Mouse (Mus musculus): Measurements from ENCODE around the gene Olfr639.
"Not testable (repeated sequence)": the region's sequence is repeated elsewhere in the genome, so short reads cannot be mapped to it uniquely, and the experiment has no call there.

Olfr639 gene

DNA sequence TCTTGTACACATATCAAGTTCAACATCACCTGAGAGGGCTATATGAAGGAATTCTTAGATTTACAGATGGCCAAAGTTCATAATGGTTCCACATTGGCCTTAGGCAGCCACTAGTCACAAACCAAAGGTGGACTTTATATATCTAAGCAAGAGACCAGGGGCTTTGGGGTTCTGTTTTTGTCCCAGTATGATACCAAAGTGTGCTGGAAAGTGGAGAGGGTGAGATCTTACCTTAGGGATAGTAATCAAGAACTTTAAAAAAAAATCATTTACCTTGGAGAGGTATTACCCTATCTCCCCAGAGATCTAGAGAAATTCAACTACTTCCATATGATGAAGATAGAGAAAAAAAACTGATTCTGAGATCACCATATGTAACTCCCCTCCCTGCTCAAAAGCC is at the start of gene Olfr639:
Gene Olfr639 (minus strand): TSS at position 101 of the 400 bp plus-strand sequence.
- no peak for ATAC-seq (ENCODE audit: insufficient number of reproducible peaks, low FRiP score, low TSS enrichment)

DNA sequence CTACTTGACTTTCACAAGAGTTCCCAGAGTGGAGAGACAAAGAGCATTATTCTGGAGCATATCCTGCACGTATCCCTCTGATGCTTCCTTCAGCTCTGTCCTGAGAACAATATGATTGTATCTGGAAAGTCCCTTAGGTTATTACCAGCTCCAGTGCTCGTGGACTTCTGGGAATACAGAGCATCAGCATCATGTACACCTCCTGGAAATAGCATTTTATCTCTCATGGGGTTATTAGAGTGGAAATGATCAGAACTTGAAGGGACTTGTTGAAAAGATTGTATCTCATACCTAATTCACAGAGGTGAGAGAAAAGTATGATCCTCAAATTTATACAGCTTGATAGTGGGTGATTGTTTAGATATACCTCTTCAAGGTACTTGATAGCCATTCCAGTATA is 44.2 kb upstream of the Olfr639 start, which contains the start of gene 4930516K23Rik:
Gene 4930516K23Rik (minus strand): TSS at position 101 of the 400 bp plus-strand sequence.
- no peak for ATAC-seq (ENCODE audit: insufficient number of reproducible peaks, low FRiP score, low TSS enrichment)

DNA sequence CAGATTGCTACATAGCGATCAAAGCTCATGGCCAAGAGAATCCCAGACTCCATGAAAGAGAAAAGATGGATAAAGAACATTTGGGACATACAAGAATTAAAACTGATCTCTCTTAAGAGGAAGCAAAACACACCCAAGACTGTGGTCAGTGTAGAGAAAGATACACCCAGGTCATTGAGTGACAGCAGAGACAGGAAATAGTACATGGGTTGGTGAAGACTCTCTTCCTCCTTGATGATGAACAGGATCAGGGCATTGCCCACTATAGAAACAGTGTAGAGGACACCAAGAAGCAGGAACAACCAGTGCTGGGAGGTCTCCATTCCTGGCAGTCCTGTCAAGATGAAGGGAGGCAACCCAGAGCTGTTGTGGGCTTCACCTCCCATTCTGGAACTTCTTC is 42.1 kb upstream of the Olfr639 start:
- ATAC-seq (ENCODE audit: insufficient number of reproducible peaks, low FRiP score, low TSS enrichment): no peak

DNA sequence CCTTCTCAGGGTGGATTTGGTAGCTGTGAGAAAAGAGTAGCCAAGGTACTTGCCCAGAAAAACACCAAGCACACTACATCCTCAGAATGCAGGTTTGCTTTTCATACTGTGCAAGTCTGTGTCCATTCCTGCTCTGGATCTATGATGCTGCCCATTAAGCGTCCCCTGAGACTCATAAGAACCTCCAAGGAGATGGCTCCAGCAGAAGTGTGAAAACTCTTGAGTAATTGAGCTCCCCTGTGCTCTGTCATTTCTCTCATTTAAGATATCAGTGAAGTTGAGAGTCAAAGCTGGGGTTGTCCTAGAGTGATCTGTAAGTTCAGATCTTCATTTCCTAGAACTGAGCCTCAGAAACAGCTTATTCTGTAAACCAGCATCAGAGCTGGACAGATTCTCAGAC is 35.5 kb upstream of the Olfr639 start, which contains the start of gene Olfr642:
Gene Olfr642 (minus strand): TSS at position 101 of the 400 bp plus-strand sequence.
- no peak for ATAC-seq (ENCODE audit: insufficient number of reproducible peaks, low FRiP score, low TSS enrichment)

DNA sequence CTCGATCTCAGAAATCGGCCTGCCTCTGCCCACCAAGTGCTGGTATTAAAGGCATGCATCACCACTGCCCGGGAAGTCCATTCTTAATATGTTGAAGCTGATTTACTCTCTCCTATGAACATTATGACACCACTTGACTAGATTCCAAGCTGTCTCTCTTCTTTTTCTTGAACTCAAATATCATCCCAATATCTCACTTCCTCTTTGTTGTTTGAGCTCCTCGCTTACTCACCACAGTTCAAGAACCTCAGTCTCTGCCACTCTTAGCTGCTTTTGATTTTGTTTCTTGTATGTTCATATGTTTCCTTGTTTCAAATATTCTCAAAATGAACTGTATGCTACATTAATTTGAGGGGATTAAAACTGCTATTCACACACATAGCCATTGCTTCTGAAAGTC is 33.6 kb upstream of the Olfr639 start:
- ATAC-seq (ENCODE audit: insufficient number of reproducible peaks, low FRiP score, low TSS enrichment): no peak

DNA sequence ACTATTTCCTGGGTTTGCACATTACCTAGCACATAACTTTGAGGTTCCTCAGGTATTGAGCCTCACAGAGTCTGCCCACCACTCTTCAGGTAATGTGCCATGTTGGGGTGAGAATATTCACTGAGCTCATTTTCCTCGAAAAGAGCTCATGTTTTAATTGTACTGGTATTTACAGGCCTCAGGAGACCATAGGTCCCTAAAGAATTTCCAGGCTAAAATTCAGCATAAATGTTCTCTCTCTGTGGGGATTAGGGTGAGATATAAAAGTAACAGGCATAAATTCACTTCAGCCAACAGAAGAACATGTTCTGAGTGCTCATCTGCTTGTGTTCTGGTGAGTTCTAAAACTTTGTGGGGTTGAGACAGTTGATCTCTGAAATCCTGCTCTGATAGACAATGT is 18.0 kb upstream of the Olfr639 start, which contains the start of gene Olfr641:
Gene Olfr641 (plus strand): TSS at position 301 of the 400 bp plus-strand sequence.
- ATAC-seq (ENCODE audit: insufficient number of reproducible peaks, low FRiP score, low TSS enrichment): no peak

DNA sequence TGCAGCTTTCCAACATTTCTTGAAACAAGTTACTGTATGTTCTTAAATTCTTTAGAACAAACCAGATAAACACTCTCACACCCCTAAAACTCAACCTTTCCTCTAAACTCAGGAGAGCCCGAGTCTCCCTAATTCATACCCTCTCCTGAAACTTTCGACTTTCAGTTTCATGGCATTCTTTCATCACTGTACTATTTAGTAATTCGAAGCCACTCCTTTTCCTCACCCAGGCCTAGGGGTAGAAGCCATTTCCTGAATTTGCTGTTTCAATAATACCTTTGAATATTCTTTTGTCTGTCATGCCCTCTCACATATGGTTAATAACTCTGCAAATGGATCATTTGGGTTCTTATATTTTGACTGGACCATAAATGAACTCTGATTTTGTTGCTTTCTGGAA is 9.9 kb upstream of the Olfr639 start:
- no peak for ATAC-seq (ENCODE audit: insufficient number of reproducible peaks, low FRiP score, low TSS enrichment)

DNA sequence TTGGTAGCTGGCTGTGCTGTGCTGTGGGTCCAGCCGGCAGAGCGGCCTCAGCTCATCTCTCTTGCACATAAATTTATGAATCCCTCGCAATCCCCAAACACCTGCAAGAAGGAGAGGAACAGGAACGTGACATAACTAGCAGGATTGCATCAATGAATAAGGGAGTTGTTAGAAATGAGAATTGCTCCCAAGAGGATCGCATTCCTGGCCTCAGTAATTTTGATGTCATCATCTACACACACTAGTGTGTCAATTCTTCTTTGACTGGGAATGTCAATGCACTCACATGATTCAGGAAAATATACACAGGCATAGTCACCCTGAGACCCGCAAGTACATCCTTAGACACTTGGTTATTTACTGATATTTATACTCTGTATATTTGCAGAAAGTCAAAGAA is 8.4 kb upstream of the Olfr639 start, which contains the start of gene Olfr640:
Gene Olfr640 (minus strand): TSS at position 101 of the 400 bp plus-strand sequence.
- no peak for ATAC-seq (ENCODE audit: insufficient number of reproducible peaks, low FRiP score, low TSS enrichment)

DNA sequence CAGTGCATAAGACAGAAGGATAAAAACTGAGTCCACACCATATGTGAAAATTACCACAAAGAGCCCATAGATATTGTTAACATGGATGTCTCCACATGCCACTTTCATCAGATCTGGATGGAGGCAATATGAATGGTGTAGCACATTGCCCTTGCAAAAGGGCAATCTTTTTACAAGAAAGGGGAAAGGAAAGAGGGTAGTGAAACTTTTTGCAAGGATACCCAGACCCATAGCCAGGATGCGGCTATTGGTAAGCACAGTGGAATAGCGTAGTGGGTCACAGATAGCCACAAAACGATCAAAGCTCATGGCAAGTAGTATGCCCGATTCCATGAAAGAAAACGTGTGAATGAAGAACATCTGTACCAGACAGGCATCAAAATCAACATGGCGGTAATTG is 4.5 kb upstream of the Olfr639 start:
- no peak for ATAC-seq (ENCODE audit: insufficient number of reproducible peaks, low FRiP score, low TSS enrichment)

DNA sequence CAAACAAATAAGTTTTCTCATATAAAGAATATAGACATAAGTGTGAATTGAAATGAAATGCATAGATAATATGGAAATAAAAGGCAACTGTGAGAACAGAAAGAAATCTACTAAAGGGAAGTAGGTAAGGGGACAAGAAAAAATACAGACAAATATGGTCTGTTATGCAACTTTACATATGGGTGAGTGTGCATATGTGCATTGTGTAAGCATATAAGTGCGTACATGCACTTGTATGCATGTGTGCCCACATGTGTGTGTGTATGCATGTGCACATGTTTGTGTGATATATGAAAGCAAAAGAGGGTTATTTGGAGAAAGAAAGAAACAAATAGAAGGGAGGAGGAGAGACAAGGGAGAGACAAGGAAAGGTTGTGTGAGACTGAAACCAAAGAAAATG is 1.9 kb upstream of the Olfr639 start:
- no peak for ATAC-seq (ENCODE audit: insufficient number of reproducible peaks, low FRiP score, low TSS enrichment)

DNA sequence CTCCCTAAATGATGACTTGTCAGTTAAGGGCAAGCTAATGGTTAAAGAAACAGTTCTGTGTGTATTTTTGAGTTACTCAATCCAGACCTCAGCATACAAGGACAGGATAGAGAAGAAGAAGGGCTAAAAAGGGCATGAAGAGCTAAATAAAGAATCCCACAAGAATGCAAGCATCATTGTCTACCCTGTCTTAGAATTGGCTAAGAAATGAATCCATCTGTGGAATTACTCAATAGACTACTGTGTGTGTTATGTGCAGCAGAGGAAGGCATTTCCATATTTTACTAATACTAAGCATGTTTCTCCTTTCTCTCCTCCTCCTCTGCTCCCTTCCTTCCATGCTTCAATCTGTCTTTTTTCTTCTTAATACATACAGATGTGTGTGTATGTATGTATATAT is 18.0 kb downstream of the Olfr639 start:
- ATAC-seq (ENCODE audit: insufficient number of reproducible peaks, low FRiP score, low TSS enrichment): no peak

DNA sequence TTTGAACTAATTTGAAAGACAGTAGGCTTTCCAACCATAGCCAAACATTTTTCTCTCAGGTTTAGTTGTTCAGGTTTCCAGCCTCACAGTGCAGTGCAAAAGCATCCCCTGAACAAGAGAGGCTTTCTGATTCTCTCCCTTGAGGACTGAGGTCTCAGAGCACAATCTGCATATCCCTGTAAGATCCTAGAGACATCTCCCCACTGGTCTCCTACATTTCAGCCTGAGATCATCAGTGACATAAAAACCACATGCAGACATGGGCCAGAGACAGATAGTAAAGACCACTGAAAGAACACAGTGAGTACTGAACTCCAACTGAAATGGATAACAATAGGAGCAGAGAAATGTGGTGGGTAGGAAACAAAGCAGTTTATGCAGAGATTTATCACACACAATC is 18.7 kb downstream of the Olfr639 start, which contains the start of gene Olfr638:
Gene Olfr638 (plus strand): TSS at position 301 of the 400 bp plus-strand sequence.
- no peak for ATAC-seq (ENCODE audit: insufficient number of reproducible peaks, low FRiP score, low TSS enrichment)

DNA sequence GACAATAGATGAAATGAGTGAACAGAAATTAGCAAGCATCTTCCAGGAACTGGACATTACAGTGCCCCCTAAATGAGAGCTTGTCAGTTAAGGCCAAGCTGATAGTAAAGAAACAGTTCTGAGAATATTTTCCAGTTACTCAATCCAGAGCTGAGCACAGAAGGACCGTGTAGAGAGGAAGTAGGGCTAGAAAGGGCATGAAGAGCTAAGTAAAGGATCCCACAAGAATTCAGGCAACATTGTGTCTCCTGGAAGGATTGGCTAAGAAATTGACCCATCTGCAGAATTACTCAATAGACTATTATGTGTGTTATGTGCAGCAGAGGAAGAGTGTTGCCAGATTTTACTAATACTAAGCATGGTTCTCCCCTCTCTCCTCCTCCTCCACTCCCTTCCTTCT is 45.3 kb downstream of the Olfr639 start:
- ATAC-seq (ENCODE audit: insufficient number of reproducible peaks, low FRiP score, low TSS enrichment): no peak

DNA sequence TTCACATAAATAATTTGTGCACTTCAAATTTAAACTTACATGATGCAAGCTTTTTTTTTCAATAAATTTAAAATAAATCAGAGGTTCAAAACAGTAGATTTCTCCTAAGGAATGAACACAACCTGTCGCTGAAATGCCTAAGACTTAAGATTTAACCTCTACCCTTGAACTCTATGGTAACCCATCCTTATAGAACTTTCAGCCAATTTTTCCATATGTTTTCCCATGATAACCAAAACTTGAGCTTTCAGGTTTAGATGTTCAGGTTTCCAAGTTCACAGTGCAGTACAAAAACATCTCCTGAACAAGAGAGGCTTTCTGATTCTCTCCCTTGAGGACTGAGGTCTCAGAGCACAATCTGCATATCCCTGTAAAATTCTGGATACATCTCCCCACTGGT is 46.3 kb downstream of the Olfr639 start, which contains the start of gene Olfr635:
Gene Olfr635 (plus strand): TSS at position 301 of the 400 bp plus-strand sequence.
- ATAC-seq (ENCODE audit: insufficient number of reproducible peaks, low FRiP score, low TSS enrichment): no peak

DNA sequence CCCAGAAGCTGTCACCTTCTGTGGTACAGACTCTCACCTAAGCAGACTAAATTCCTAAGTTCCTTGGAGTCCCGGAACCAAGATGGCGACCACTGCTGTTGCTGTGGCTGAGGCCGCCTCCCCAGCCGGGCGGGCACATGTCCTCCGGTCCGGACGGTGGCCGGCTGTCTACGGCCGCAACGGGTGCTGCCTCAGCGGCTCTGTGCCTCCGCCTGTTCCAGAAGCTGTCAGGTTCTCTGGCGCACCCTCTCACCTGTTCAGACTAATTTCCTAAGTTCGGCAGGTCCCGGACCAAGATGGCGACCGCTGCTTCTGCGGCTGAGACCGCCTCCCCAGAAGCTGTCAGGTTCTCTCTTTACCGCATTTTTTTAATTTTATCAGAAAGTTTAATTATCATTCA is 50.2 kb downstream of the Olfr639 start:
- ATAC-seq (ENCODE audit: insufficient number of reproducible peaks, low FRiP score, low TSS enrichment): not testable (repeated sequence)

Data from cerebellum, adult (tissue).